Mouse (Mus musculus) left cerebral cortex, adult 9 months (tissue): ENCODE data around the gene Trim17.
A peak's percentile ranks its signal among the peaks of the same experiment; 100 is the strongest.

Experiments
- DNase-seq, 2 experiments: peaks; one replicate each; pipeline ENCODE4 v3.0.0; 2022; ENCODE audit warnings: low spot score in 2 of 2

Gene Trim17

DNA sequence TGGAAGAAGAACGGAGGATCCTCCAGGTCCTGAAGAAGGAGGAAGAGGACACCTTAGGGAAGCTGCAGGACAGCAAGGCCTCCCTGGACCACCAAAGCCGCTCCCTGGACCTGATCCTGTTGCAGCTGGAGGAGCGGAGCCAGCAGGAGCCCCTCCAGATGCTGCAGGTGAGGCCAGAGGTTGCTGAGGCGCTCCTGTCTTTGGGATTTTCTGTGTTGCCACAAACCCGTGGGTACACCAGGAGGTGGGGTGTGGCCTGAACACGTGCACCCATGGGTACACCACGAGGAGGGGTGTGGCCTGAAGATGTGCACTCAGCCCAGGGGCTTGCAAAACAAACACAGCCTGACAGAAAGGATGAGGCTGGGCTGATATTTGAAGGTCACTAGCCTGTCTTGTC, 14.1 kb downstream of the Trim17 start:
- no peak for DNase-seq

DNA sequence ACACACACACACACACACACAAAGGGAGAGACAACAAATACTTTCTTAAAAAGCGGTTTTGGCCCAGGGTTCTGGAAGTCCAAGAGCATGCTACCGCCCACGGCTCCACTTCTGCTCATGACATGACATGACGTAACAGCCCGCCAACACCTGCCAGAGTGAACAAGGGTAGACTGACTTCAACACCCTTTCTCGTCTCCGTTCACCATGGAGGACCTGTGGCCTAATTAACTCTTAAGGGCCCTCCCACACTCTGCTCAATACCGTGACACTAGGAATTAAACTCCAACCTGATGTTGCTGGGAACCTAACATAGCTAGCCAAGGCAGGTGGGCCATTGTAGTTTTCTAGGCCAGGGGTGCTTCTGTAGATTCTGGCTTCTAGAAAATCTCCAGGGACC, 14.5 kb downstream of the Trim17 start:
- DNase-seq, result no peak

- no peak for DNase-seq
Measured at GRCm38 (mm10) chr11:58969659-58970058, 15.2 kb downstream of the Trim17 start.

DNA sequence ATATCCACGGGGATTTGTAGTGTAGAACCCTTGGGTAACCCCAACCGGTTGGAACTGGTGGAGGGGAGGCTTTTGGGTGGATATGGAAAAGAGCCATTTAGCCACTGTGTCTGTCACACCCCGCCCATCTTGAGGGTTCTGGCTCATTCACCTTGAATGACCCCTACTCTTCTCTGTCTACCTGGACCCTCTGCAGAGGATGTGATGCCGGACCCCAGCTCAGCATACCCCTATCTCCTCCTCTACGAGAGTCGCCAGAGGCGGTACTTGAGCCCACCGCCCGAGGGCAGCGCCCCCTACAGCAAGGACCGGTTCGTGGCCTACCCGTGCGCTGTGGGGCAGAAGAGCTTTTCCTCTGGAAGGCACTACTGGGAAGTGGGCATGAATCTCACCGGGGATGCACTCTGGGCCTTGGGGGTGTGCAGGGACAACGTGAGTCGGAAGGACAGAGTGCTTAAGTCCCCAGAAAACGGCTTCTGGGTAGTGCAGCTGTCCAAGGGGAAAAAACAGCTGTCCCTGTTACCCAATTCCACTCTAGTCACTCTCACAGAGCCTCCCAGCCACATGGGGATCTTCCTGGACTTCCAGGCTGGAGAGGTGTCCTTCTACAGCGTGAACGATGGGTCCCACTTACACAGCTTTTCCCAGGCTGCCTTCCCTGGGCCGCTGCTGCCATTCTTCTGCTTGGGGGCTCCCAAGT, 16.5 kb downstream of the Trim17 start:
- no peak for DNase-seq

DNA sequence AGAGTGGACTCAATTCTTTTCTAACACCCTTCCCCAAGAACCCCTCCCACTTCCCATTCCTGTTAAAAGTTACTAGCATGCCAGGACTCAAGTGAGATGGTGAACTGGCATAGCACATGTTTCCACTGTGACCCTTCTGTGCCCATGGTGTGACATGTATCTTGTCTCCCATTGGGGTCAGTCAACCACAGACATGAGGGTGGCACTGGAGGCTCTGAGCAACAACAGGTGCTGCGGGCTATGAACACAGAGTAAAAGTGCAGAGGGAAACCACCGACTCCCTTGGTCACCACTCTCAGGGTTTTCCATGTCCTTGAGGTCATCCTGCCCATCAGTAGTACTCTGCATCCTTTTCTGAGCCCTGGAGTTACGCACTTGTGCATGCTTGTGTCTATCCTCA, 17.3 kb downstream of the Trim17 start:
- no peak for DNase-seq

GRCm38 (mm10) chr11:58974414-58974813, 19.9 kb downstream of the Trim17 start:
- DNase-seq, result no peak

DNA sequence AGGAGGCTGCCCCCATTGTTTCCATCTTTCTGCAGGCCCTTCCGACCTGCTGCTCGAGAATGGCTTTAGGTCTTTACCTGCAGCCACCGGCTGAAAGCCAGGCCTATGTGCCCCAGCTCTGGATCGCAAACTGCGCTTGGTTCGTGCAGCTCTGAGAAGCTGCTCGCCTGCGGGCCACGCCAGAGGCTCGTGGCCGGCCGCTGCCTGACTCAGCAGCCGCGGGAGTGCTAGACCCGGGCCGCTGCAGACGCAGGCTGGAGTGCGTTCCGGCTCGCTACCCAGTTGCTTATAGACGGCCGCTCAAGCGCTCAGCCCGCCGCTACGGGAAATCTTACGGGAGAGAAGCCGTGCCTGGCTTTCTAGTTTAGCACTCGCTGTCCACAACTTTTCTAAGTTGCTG, 22.7 kb downstream of the Trim17 start:
- no peak for DNase-seq

DNA sequence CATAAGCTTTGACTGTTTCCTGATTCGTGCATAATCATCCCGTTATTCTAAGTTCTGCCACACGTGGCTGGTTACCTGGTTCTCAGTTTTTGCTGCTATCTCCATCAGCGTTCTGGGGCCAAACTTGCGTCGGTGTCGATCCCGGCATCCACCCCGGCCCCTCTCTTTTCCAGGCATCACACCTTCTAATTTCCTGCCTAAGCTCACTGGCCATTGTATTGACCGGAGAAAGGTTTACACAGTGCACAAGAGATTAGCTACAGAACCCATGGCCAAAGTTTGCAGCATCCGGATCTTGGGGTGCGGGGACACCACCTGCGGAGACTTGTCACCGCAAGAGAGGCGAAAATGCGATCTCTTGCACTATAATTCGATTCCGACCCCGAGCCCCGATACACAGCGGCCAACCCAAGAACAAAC, 23.1 kb downstream of the Trim17 start:
- no peak for DNase-seq

- no peak for DNase-seq
Measured at GRCm38 (mm10) chr11:58978027-58978705, 23.7 kb downstream of the Trim17 start, which contains the start of gene Trim11. Trim11 (plus strand) TSS chr11:58978093.

DNA sequence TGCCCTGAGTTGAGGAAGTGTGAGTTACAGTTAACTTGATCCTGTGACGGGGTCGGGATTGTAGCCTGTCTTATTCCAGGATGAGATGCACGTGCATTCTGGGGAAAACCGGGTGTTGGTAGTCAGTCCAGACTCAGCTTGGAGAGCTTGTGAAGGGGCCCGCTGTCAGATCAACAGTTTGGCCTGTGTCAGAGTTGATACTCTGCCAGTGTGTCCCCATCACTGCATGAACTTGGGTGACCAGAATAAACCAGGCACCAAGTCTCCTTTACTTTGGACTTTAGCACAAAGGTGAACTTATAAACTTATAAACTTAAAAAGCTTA, 24.2 kb downstream of the Trim17 start:
- DNase-seq, result no peak

GRCm38 (mm10) chr11:58979183-58979582, 24.7 kb downstream of the Trim17 start:
- no peak for DNase-seq

GRCm38 (mm10) chr11:58979661-58980060, 25.2 kb downstream of the Trim17 start:
- DNase-seq, result no peak

DNA sequence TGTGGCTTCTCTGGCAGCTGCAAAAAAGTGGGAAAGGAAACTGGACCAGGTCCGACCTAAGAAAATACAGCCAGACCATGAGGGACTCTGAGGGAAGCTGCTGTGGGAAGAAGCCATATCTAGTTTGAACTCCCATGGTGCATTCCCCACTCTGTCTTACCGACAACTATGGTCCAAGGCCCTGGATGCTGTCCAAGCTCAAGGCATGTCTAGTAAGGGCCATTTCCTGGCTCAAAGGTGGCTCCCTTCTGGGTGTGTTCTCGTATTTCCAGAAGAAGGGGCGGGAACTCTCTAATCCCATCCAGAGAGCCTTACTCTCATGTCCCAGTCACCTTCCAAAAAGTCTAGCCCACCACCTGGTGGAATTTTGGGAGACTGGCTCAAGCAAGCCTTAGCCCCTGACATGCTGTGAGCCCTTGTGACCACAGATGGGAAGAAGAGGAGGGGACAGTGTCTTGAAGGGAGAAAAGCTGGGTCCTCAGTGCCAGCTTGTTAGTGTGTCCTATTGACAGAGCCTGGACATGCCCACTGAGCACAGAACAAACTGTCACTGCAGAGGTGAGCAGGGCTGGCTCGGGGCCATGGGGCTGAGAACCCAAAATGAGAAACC, 26.0 kb downstream of the Trim17 start:
- DNase-seq, result no peak

GRCm38 (mm10) chr11:58981541-58982447, 27.3 kb downstream of the Trim17 start:
- DNase-seq, result peak; percentile 58 to 78

DNA sequence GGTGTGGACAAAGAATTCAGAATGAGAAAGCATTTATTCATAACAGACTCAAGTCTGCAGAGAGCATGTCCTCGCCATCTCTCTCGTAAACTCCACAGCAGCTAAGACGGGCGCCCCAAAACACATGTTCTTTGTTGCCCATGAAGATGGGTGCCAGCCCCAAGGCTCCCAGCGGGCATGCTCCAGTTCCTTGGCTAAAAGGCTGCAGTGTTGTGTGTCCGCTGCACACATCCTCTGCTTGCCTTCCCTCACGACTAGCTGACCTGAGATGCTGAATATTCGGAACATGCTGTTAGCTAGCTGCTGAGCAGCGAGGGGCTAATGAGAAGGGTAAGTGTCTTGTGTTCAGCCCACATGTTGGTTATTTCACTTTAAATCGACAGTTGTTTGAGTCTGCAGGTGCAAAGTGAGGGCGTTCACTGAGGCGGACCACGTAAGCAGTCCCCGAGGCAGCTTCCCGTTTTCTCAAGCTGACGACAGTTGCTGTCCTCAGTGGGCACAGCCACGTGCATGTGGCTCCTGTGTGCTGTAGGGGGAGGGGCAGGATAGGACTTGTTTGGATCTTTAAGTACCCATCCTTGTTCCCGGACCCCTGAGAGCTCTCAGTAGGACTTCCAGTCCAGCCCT, 28.1 kb downstream of the Trim17 start:
- DNase-seq, result no peak

- no peak for DNase-seq
Measured at GRCm38 (mm10) chr11:58983691-58984341, 29.3 kb downstream of the Trim17 start.

- DNase-seq, result no peak
Measured at GRCm38 (mm10) chr11:58984657-58985056, 30.2 kb downstream of the Trim17 start.

- DNase-seq, result no peak
Measured at GRCm38 (mm10) chr11:58985299-58985917, 30.9 kb downstream of the Trim17 start.

DNA sequence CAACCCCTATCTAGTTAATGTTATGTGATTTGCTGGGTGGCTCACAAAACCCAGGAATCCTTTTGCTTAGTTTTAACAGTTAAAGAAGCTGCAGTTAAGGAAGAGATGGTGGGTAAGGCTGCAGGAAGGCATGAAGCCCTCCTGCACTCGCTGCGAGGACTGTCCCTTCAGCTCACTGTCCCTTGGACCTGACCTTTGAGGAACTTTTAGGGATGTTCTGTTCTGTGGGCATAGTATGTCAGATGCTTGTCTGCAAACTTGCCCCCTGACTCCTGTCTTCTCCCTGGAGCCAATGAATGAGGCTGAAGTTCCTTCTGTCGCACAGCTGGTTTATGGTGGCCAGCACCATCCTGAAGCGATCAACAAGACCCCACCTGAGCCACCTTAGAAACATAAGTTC, 34.7 kb downstream of the Trim17 start:
- DNase-seq, result no peak

DNA sequence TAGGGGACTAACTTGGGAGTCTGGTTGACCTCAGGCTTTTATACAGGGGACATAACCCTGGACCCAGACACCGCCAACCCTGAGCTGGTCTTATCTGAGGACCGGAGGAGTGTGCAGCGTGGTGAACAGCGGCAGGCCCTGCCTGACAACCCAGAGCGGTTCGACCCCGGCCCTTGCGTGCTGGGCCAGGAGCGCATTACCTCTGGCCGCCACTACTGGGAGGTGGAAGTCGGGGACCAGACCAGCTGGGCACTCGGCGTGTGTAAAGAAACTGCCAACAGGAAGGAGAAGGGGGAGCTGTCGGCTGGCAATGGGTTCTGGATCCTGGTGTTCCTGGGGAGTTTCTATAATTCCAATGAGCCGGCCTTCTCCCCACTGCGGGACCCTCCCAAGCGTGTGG, 35.7 kb downstream of the Trim17 start:
- DNase-seq, result no peak

DNA sequence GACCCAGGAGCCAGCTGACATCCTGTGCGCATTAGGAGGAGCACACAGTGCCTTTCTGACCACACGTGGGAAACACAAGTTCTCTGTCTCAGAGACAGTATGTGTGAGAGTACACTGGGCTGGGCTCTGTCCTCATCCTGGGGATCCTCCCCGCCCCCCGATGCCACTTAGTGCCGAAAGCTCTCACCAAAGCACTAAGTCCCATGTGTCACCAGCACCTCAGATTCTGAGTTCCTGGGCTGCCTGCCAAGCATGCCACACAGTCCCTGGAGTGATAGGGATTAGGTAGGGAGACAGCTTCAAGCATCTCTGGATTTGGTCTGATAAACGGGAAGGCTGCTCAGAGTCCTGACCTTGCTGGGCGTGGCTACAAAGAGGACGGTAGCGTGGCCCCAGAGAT, 36.3 kb downstream of the Trim17 start:
- DNase-seq, result no peak
